Mouse (Mus musculus) heart, adult 2 months (tissue): ENCODE data around the gene Cnst. TPM values are rescaled to one million over a fixed set of nuclear protein-coding genes. Genes with fewer than 3 reads are reported as not detected.
A peak's percentile ranks its signal among the peaks of the same experiment; 100 is the strongest.

ENCODE experiments used
- DNase-seq, 2 experiments: peaks; one replicate each; pipeline ENCODE4 v3.0.0; 2021
- H3K27ac ChIP-seq: fragments of 200-600 bp; 2 replicates; pipeline ENCODE4 v1.8.1; 2022
- H3K27me3 ChIP-seq: fragments of 200-500 bp; 2 replicates; pipeline ENCODE4 v1.6.1; 2012; ENCODE audit warnings: mild to moderate bottlenecking, low read length, inconsistent platforms, mixed read lengths; ENCODE audit not compliant: control insufficient read depth, insufficient read depth
- H3K36me3 ChIP-seq: fragments of 200-500 bp; 2 replicates; pipeline ENCODE4 v1.6.1; 2012; ENCODE audit warnings: low read length, inconsistent platforms; ENCODE audit not compliant: control insufficient read depth, insufficient read depth
- H3K4me1 ChIP-seq: fragments of 200-500 bp; 2 replicates; pipeline ENCODE4 v1.6.1; 2011; ENCODE audit warnings: low read length; ENCODE audit not compliant: control insufficient read depth, insufficient read depth
- H3K4me3 ChIP-seq: fragments of 200-600 bp; 2 replicates; pipeline ENCODE4 v1.8.1; 2022
- H3K79me2 ChIP-seq: fragments of 200-500 bp; replicated peaks from 2 replicates; pipeline ENCODE4 v1.6.1; 2012; ENCODE audit warnings: mild to moderate bottlenecking, inconsistent platforms, low read length, moderate library complexity, mixed read lengths; ENCODE audit not compliant: control insufficient read depth, insufficient read depth
- H3K9ac ChIP-seq: fragments of 200-500 bp; 2 replicates; pipeline ENCODE4 v1.6.1; 2012; ENCODE audit warnings: low read depth, mild to moderate bottlenecking, control low read depth, inconsistent platforms, low read length, mixed read lengths
- CTCF ChIP-seq: fragments of 200-600 bp; IDR thresholded peaks from 2 replicates; pipeline ENCODE4 v1.8.1; 2022; ENCODE audit warnings: antibody characterized with exemption, mild to moderate bottlenecking, moderate library complexity
- EP300 ChIP-seq: fragments of 200-500 bp; IDR thresholded peaks from 2 replicates; pipeline ENCODE4 v1.6.1; 2011; ENCODE audit warnings: low read depth, low read length, control low read depth; ENCODE audit not compliant: insufficient read depth
- POLR2A ChIP-seq: fragments of 200-500 bp; IDR thresholded peaks from 2 replicates; pipeline ENCODE4 v1.6.1; 2011; ENCODE audit warnings: mild to moderate bottlenecking, low read depth, low read length, control low read depth; ENCODE audit not compliant: insufficient read depth
- WGBS: fragments of 180-500 bp; shearing (Covaris S2); methylation state at CpG from one replicate; pipeline ENCODE4 v1.1.7; 2018; 5-methylcytosine and 5-hydroxymethylcytosine counted together
- intact Hi-C: fragments of 180-260 bp; cut with DNase I; formaldehyde crosslinking; loops from one replicate; pipeline ENCODE4 v1.15.1; 2025
- polyA plus RNA-seq: library from polyadenylated mRNA; depleted of rRNA; stranded (reverse); fragments of >200 nt; gene quantifications from 2 replicates; pipeline ENCODE4 v1.2.3, GENCODE M21; 2012; rRNA removed
- total RNA-seq, 2 experiments: library from RNA; stranded (reverse); gene quantifications; 2 replicates each; pipeline ENCODE4 v1.2.3; 2021

Cnst gene
- total and polyA plus RNA-seq, 3 experiments, result 23.4 to 48.8 (median 46.7) TPM

DNA sequence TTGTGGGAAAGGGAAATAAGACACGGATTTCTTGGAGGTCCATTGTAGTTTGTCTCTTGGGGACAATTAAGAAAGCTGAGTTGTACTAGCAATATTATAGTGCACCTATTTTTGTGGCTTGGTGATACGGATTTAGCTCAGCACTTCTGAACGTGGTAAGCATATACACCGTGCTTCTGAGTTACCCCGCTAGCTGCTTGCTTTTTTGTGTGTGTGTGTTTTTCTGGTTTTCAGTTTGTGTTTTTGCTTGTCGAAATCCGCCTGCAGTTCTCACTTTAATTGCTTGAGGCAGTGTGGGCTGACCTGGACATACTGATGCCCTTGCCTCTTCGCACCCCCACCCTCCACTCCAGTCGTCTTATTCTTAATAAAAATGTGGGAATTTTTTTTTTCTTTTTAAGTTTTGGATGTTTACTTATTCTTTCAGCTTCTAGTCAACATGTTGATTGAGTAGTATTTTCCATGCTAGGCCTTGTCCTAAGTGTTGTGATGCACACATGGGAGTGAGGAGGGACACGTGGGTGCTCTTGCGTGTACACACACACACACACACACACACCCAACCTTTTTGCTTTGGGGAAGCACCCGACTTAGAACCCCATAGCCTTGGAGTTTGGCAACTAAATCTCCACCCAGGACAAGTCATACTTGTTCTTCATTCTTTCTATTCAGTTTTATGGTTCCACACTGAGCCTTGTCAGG, 122.8 kb downstream of the Cnst start:
- Histone ChIP-seq H3K27ac (peak overlapping the region; percentile 77), H3K27me3 (no peaks in the 10 kb centered on the region), H3K4me3 (peak overlapping the region; percentile 91), H3K9ac (peak overlapping the region; percentile 70), H3K4me1 (peaks cover 2% of the 10 kb centered on the region), H3K36me3 (peaks cover 3% of the 10 kb centered on the region; the same call in 1 of the 2 replicates), H3K79me2 (no peaks in the 10 kb centered on the region)
- no peak for TF ChIP-seq POLR2A
- no peak for TF ChIP-seq EP300
- TF ChIP-seq CTCF, result peak; percentile 34
- WGBS, result 16% methylated on average over 12 of the region's 12 CpGs
- no peak for DNase-seq
- intact Hi-C loops, result no loop called here

DNA sequence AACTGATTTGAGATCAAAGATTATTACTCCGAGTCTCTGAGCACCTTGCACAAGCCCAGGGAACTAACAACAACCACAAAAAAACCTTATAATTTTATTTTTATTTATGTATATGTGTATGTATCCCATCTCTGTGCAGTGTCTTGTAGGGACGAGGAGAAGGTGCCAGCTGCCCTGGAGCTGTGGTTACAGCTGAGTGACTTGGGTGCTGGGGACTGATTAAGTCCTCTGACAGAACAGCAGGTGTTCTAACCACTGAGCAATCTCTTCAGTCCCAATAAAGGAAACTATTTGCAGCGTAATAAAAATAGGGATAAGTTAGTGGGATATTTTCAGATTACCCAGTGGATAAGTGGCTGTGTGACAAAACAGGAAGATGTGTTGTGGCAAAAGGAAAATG, 128.2 kb downstream of the Cnst start:
- Histone ChIP-seq H3K27ac (no peak overlapping the region), H3K9ac (no peak overlapping the region), H3K36me3 (peaks cover 6% of the 10 kb centered on the region), H3K4me1 (no peaks in the 10 kb centered on the region), H3K27me3 (no peaks in the 10 kb centered on the region), H3K79me2 (no peaks in the 10 kb centered on the region), H3K4me3 (no peak overlapping the region)
- intact Hi-C loops, result no loop called here
- DNase-seq, result no peak
- TF ChIP-seq CTCF, result no peak
- no peak for TF ChIP-seq POLR2A
- no peak for TF ChIP-seq EP300
- 92% methylated on average over 3 of the region's 3 CpGs for WGBS

DNA sequence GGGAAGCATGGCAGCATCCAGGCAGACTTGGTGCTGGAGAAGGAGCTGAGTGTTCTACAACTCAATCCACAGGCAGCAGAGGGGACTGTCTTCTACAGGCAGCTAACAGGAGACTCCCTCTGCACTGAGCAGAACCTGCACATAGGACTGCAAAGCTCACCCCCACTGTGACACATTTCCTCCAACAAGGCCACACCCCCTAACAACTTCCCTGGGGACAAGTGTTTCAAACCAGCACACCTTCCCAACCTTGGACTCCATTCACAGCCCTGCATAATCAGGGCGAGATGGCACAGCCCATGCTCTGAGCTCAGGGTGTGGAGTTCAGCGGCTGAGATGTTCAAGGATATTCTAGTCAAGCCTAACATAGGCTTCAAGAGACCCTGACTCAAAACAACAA, 130.9 kb downstream of the Cnst start:
- Histone ChIP-seq H3K36me3 (peaks cover 5% of the 10 kb centered on the region), H3K4me1 (no peaks in the 10 kb centered on the region), H3K4me3 (no peak overlapping the region), H3K9ac (no peak overlapping the region), H3K27me3 (no peaks in the 10 kb centered on the region), H3K27ac (no peak overlapping the region), H3K79me2 (no peaks in the 10 kb centered on the region)
- 91% methylated on average over 2 of the region's 2 CpGs for WGBS
- TF ChIP-seq EP300 (no peak), POLR2A (no peak), CTCF (no peak)
- DNase-seq, result no peak
- intact Hi-C loops, result no loop called here

Other genes starting within 250 kb of the Cnst start
- 1 to 10 TPM; 7.6 to 8.1 TPM for gene Smyd3, start 28.3 kb upstream of the Cnst start, total RNA-seq
- gene Smyd3, start 28.3 kb upstream of the Cnst start, polyA plus RNA-seq, result 2.7 and 4.2 TPM in 2 replicates
- gene Tfb2m, start 103 bp upstream of the Cnst start, total RNA-seq, result 10 to 100 TPM; 51.3 to 58.3 TPM
- gene Tfb2m, start 103 bp upstream of the Cnst start, polyA plus RNA-seq, result 19.2 and 33.6 TPM in 2 replicates
- gene Sccpdh, start 121.8 kb downstream of the Cnst start, total RNA-seq, result 10 to 100 TPM; 47.9 to 49.4 TPM
- 23.6 and 72.3 TPM in 2 replicates for gene Sccpdh, start 121.8 kb downstream of the Cnst start, polyA plus RNA-seq
- gene Kif28, start 198.9 kb downstream of the Cnst start, total RNA-seq, result under 1 TPM; 0.25 to 0.47 TPM
- 0.66 and 1.2 TPM in 2 replicates for gene Kif28, start 198.9 kb downstream of the Cnst start, polyA plus RNA-seq